Mouse (Mus musculus) ES-E14 (cell line): Measurements from ENCODE around the gene Lrrc41. TPM values are rescaled to one million over a fixed set of nuclear protein-coding genes. Genes with fewer than 3 reads are reported as not detected.
A peak's percentile ranks its signal among the peaks of the same experiment; 100 is the strongest.

ENCODE experiments used
- DNase-seq: peaks from one replicate; pipeline ENCODE4 v3.0.0-alpha.2; 2013; ENCODE audit warnings: low read depth, low spot score
- H3K27ac ChIP-seq: 2 replicates; pipeline ENCODE4 v1.5.1; 2012; ENCODE audit warnings: low read depth, mild to moderate bottlenecking, low read length, moderate library complexity, mixed read lengths; ENCODE audit not compliant: poor library complexity, insufficient read depth, severe bottlenecking
- H3K36me3 ChIP-seq: 2 replicates; pipeline ENCODE4 v1.6.1; 2012; ENCODE audit warnings: mild to moderate bottlenecking, low read length, moderate library complexity, mixed read lengths; ENCODE audit not compliant: control insufficient read depth, poor library complexity, insufficient read depth, severe bottlenecking
- H3K4me1 ChIP-seq, 2 experiments: fragments of 150-350 bp in 1 of 2; sonication (generic) in 1 of 2; 2 replicates each; pipeline ENCODE4 v1.6.1; 2012; ENCODE audit warnings: low read length in 2 of 2, mild to moderate bottlenecking in 1 of 2, mixed read lengths in 1 of 2; ENCODE audit not compliant: control insufficient read depth in 2 of 2, insufficient read depth in 2 of 2, poor library complexity in 1 of 2
- H3K4me3 ChIP-seq, 2 experiments: fragments of 150-350 bp in 1 of 2; sonication (generic) in 1 of 2; 2 replicates each; pipeline ENCODE4 v1.5.1; 2012; ENCODE audit warnings: low read length in 2 of 2, low read depth in 1 of 2, mild to moderate bottlenecking in 1 of 2, mixed read lengths in 1 of 2; ENCODE audit not compliant: insufficient read depth in 1 of 2, poor library complexity in 1 of 2, severe bottlenecking in 1 of 2
- H3K9ac ChIP-seq: 2 replicates; pipeline ENCODE4 v1.6.1; 2012; ENCODE audit warnings: low read depth, mild to moderate bottlenecking, low read length, mixed read lengths; ENCODE audit not compliant: poor library complexity, insufficient read depth, severe bottlenecking
- H3K9me3 ChIP-seq: fragments of 150-350 bp; sonication (generic); 2 replicates; pipeline ENCODE4 v1.6.1; 2012; ENCODE audit warnings: low read depth, mild to moderate bottlenecking, low read length; ENCODE audit not compliant: control insufficient read depth, insufficient read depth
- CHD2 ChIP-seq: IDR thresholded peaks from 2 replicates; pipeline ENCODE4 v1.6.1; 2014; ENCODE audit warnings: mild to moderate bottlenecking, low read depth, low read length, inconsistent platforms
- HCFC1 ChIP-seq: IDR thresholded peaks from 2 replicates; pipeline ENCODE4 v1.6.1; 2012; ENCODE audit warnings: low read length, inconsistent platforms, borderline replicate concordance; ENCODE audit not compliant: insufficient read depth
- MAFK ChIP-seq: IDR thresholded peaks from 2 replicates; pipeline ENCODE4 v1.6.1; 2014; ENCODE audit warnings: mild to moderate bottlenecking, low read depth, low read length, inconsistent platforms; ENCODE audit not compliant: insufficient read depth
- ZC3H11A ChIP-seq: IDR thresholded peaks from 2 replicates; pipeline ENCODE4 v1.6.1; 2012; ENCODE audit warnings: low read depth, mild to moderate bottlenecking, inconsistent platforms, low read length, borderline replicate concordance
- ZNF384 ChIP-seq: IDR thresholded peaks from 2 replicates; pipeline ENCODE4 v1.6.1; 2012; ENCODE audit warnings: low read depth, low read length, inconsistent platforms
- in situ Hi-C, 2 experiments: fragments of 600-800 bp; cut with MboI; formaldehyde crosslinking; loops; one replicate each; pipeline ENCODE4 v1.15.1; 2025; ENCODE audit warnings: low sequenced_read_pairs in 2 of 2, inconsistent platforms in 1 of 2; ENCODE audit not compliant: unreplicated experiment in 2 of 2
- total RNA-seq: library from RNA; depleted of rRNA; stranded (reverse); fragments of 300-350 nt; gene quantifications from 2 replicates; pipeline ENCODE4 v1.2.3, GENCODE M21; 2012

Lrrc41 gene
- total RNA-seq, 1 experiment: 42.0 TPM

- Histone ChIP-seq H3K9me3 (no peaks in the 10 kb centered on the region), H3K4me1 (peaks cover 0 to 10% of the 10 kb centered on the region in 2 experiments; a peak in 3 of 4 replicates), H3K4me3 (peak overlapping the region; percentile 84 to 95), H3K9ac (peak overlapping the region; percentile 95), H3K36me3 (no peaks in the 10 kb centered on the region; the same call in 1 of the 2 replicates), H3K27ac (peak overlapping the region; percentile 88)
- DNase-seq: no peak
- in situ Hi-C loops: no loop called here
- no peak for TF ChIP-seq ZC3H11A
- TF ChIP-seq MAFK: no peak
- TF ChIP-seq CHD2: no peak
- TF ChIP-seq ZNF384: no peak
- no peak for TF ChIP-seq HCFC1
Measured at GRCm38 (mm10) chr4:116075631-116076368, 731 bp downstream of the Lrrc41 start.

GRCm38 (mm10) chr4:116076369-116077231 is 1.5 kb downstream of the Lrrc41 start:
- H3K9ac ChIP-seq: peak overlapping the region; percentile 95
- H3K4me3 ChIP-seq: peak overlapping the region; percentile 84 to 95
- DNase-seq: no peak
- no peak overlapping the region for H3K27ac ChIP-seq
- peaks cover 3% of the 10 kb centered on the region; the same call in 1 of the 2 replicates for H3K36me3 ChIP-seq
- H3K9me3 ChIP-seq: no peaks in the 10 kb centered on the region
- TF ChIP-seq HCFC1 (no peak), MAFK (no peak), CHD2 (no peak), ZC3H11A (no peak), ZNF384 (no peak)
- in situ Hi-C loops: no loop called here
- H3K4me1 ChIP-seq: peaks cover 0 to 10% of the 10 kb centered on the region in 2 experiments; a peak in 3 of 4 replicates

- TF ChIP-seq HCFC1 (no peak), CHD2 (no peak), ZC3H11A (no peak), MAFK (no peak), ZNF384 (no peak)
- Histone ChIP-seq H3K4me1 (peaks cover 0 to 10% of the 10 kb centered on the region in 2 experiments; a peak in 3 of 4 replicates), H3K9ac (no peak overlapping the region), H3K36me3 (peaks cover 3% of the 10 kb centered on the region; the same call in 1 of the 2 replicates), H3K4me3 (peak overlapping the region; percentile 84 to 95; a peak in 2 of 4 replicates), H3K9me3 (no peaks in the 10 kb centered on the region), H3K27ac (no peak overlapping the region)
- in situ Hi-C loops: no loop called here
- DNase-seq: no peak
Measured at GRCm38 (mm10) chr4:116077240-116078095, 2.4 kb downstream of the Lrrc41 start.
